Mouse (Mus musculus) liver, embryonic 16.5 days (tissue): ENCODE results near the gene Foxc1. TPM values are rescaled to one million over a fixed set of nuclear protein-coding genes. Genes with fewer than 3 reads are reported as not detected.

Experiments
- ATAC-seq: fragments of 200-750 bp; cut with Nextera tagmentation; 2 replicates; pipeline ENCODE4 v1.8.0; 2017; ENCODE audit warnings: low read depth, mild to moderate bottlenecking, moderate number of reproducible peaks, moderate library complexity
- H3K27ac ChIP-seq: fragments of 300-500 bp; sonication (generic); 2 replicates; pipeline ENCODE4 v1.5.1; 2014; ENCODE audit warnings: mild to moderate bottlenecking, low read length
- H3K27me3 ChIP-seq: fragments of 300-500 bp; sonication (generic); 2 replicates; pipeline ENCODE4 v1.6.1; 2014; ENCODE audit warnings: low read depth, low read length, mixed read lengths; ENCODE audit not compliant: control insufficient read depth, insufficient read depth
- H3K36me3 ChIP-seq: fragments of 300-500 bp; sonication (generic); 2 replicates; pipeline ENCODE4 v1.6.1; 2014; ENCODE audit warnings: mild to moderate bottlenecking; ENCODE audit not compliant: control insufficient read depth, insufficient read depth
- H3K4me1 ChIP-seq: fragments of 300-500 bp; sonication (generic); 2 replicates; pipeline ENCODE4 v1.6.1; 2014; ENCODE audit warnings: low read depth, low read length, mixed read lengths; ENCODE audit not compliant: control insufficient read depth
- H3K4me2 ChIP-seq: fragments of 300-500 bp; sonication (generic); 2 replicates; pipeline ENCODE4 v1.6.1; 2014; ENCODE audit warnings: low read depth, low read length, mixed read lengths
- H3K4me3 ChIP-seq: fragments of 300-500 bp; sonication (generic); 2 replicates; pipeline ENCODE4 v1.5.1; 2014; ENCODE audit warnings: low read depth, mild to moderate bottlenecking, low read length
- H3K9ac ChIP-seq: fragments of 300-500 bp; sonication (generic); 2 replicates; pipeline ENCODE4 v1.6.1; 2014; ENCODE audit warnings: low read depth, low read length
- H3K9me3 ChIP-seq: fragments of 300-500 bp; sonication (generic); replicated peaks from 2 replicates; pipeline ENCODE4 v1.6.1; 2016; ENCODE audit warnings: low read length; ENCODE audit not compliant: control insufficient read depth
- WGBS: fragments of 180-500 bp; shearing (Covaris S2); extraction: QIAGEN DNeasy Blood & Tissue Kit; methylation state at CpG from one replicate; pipeline ENCODE4 v1.1.7; 2014; ENCODE audit not compliant: insufficient replicate concordance; 5-methylcytosine and 5-hydroxymethylcytosine counted together
- polyA plus RNA-seq: library from polyadenylated mRNA; unstranded; fragments of >200 nt; fragmentation: Nextera tagmentation; extraction: Ambion mirVana; gene quantifications from 2 replicates; pipeline ENCODE4 v1.2.1, GENCODE M21; 2015

Gene Foxc1
- polyA plus RNA-seq, 1 experiment from 2014 or later = not detected

- no peak overlapping the region for H3K9ac ChIP-seq
- no peak overlapping the region for H3K27ac ChIP-seq
- H3K9me3 ChIP-seq = no peaks in the 10 kb centered on the region
- no peaks in the 10 kb centered on the region for H3K4me1 ChIP-seq
- no peak overlapping the region for H3K4me2 ChIP-seq
- no peaks in the 10 kb centered on the region for H3K27me3 ChIP-seq
- ATAC-seq = no peak
- 48% methylated on average over 5 of the region's 5 CpGs for WGBS
- no peaks in the 10 kb centered on the region for H3K36me3 ChIP-seq
- no peak overlapping the region for H3K4me3 ChIP-seq
These were observed 43.0 kb downstream of the Foxc1 start for GRCm38 (mm10) chr13:31849258-31849971.

GRCm38 (mm10) chr13:31853564-31853963 is 47.1 kb downstream of the Foxc1 start:
- no peak for ATAC-seq
- Histone ChIP-seq H3K36me3 (no peaks in the 10 kb centered on the region), H3K9ac (no peak overlapping the region), H3K4me3 (no peak overlapping the region), H3K4me2 (no peak overlapping the region), H3K27me3 (no peaks in the 10 kb centered on the region), H3K4me1 (no peaks in the 10 kb centered on the region), H3K27ac (no peak overlapping the region), H3K9me3 (no peaks in the 10 kb centered on the region)
- WGBS = 47% methylated on average over 2 of the region's 2 CpGs

- Histone ChIP-seq H3K4me3 (no peak overlapping the region), H3K36me3 (no peaks in the 10 kb centered on the region), H3K9me3 (no peaks in the 10 kb centered on the region), H3K4me2 (no peak overlapping the region), H3K27ac (no peak overlapping the region), H3K27me3 (no peaks in the 10 kb centered on the region), H3K9ac (no peak overlapping the region), H3K4me1 (no peaks in the 10 kb centered on the region)
- ATAC-seq = no peak
- WGBS = 60% methylated on average over 4 of the region's 4 CpGs
These were observed 47.6 kb downstream of the Foxc1 start for GRCm38 (mm10) chr13:31854000-31854399.

GRCm38 (mm10) chr13:31860200-31860599 is 53.8 kb downstream of the Foxc1 start:
- Histone ChIP-seq H3K4me2 (no peak overlapping the region), H3K4me1 (no peaks in the 10 kb centered on the region), H3K9ac (no peak overlapping the region), H3K36me3 (no peaks in the 10 kb centered on the region), H3K27me3 (no peaks in the 10 kb centered on the region), H3K9me3 (no peaks in the 10 kb centered on the region), H3K4me3 (no peak overlapping the region), H3K27ac (no peak overlapping the region)
- 55% methylated on average over 5 of the region's 5 CpGs for WGBS
- ATAC-seq = no peak

Other genes with a start within 250 kb of the Foxc1 start
- gene A530084C06Rik, start 247.3 kb upstream of the Foxc1 start, polyA plus RNA-seq = not detected in 2 replicates
- 0.06 TPM in 1 of 2 replicates, not detected in the other for gene Foxf2, start 180.8 kb upstream of the Foxc1 start, polyA plus RNA-seq